Mouse (Mus musculus) CD4-positive helper T cell, adult 2 months (primary cell): ENCODE results near the gene Prex1.

Experiments used
- DNase-seq: peaks from one replicate; pipeline ENCODE4 v3.0.0-alpha.2; 2012; ENCODE audit warnings: low read depth, missing footprints, low spot score

Prex1 gene

GRCm38 (mm10) chr2:166563076-166563475 is 150.6 kb downstream of the Prex1 start:
- DNase-seq = no peak

- no peak for DNase-seq
Measured at GRCm38 (mm10) chr2:166561781-166562180, 151.9 kb downstream of the Prex1 start.

GRCm38 (mm10) chr2:166560826-166561225 is 152.8 kb downstream of the Prex1 start:
- no peak for DNase-seq

GRCm38 (mm10) chr2:166559531-166559930 is 154.1 kb downstream of the Prex1 start:
- no peak for DNase-seq

GRCm38 (mm10) chr2:166555508-166555907 is 158.1 kb downstream of the Prex1 start:
- DNase-seq = peak; percentile 50

- no peak for DNase-seq
Measured at GRCm38 (mm10) chr2:166554169-166554505, 159.5 kb downstream of the Prex1 start.

- peak; percentile 78 for DNase-seq
Measured at GRCm38 (mm10) chr2:166553502-166554168, 160.0 kb downstream of the Prex1 start.

GRCm38 (mm10) chr2:166552657-166553056 is 161.0 kb downstream of the Prex1 start:
- DNase-seq = no peak

GRCm38 (mm10) chr2:166551831-166552498 is 161.7 kb downstream of the Prex1 start:
- no peak for DNase-seq

GRCm38 (mm10) chr2:166549871-166550270 is 163.8 kb downstream of the Prex1 start:
- DNase-seq = no peak

- DNase-seq = peak; percentile 69
Measured at GRCm38 (mm10) chr2:166549069-166549468, 164.6 kb downstream of the Prex1 start.

- no peak for DNase-seq
Measured at GRCm38 (mm10) chr2:166545580-166545979, 168.1 kb downstream of the Prex1 start.

- no peak for DNase-seq
Measured at GRCm38 (mm10) chr2:166544575-166545251, 168.9 kb downstream of the Prex1 start.

- DNase-seq = no peak
Measured at GRCm38 (mm10) chr2:166541112-166541928, 172.3 kb downstream of the Prex1 start.

GRCm38 (mm10) chr2:166540216-166540615 is 173.4 kb downstream of the Prex1 start:
- no peak for DNase-seq

GRCm38 (mm10) chr2:166536896-166537295 is 176.7 kb downstream of the Prex1 start:
- no peak for DNase-seq

GRCm38 (mm10) chr2:166535519-166535918 is 178.1 kb downstream of the Prex1 start:
- no peak for DNase-seq

- DNase-seq = no peak
Measured at GRCm38 (mm10) chr2:166526204-166526603, 187.4 kb downstream of the Prex1 start.

- no peak for DNase-seq
Measured at GRCm38 (mm10) chr2:166523156-166523890, 190.3 kb downstream of the Prex1 start.

GRCm38 (mm10) chr2:166522612-166523120 is 191.0 kb downstream of the Prex1 start:
- DNase-seq = no peak
